Mouse (Mus musculus) right cerebral cortex, postnatal 14 days (tissue): Measurements from ENCODE around the gene Ivl.

Source experiments
- DNase-seq: peaks from one replicate; pipeline ENCODE4 v3.0.0; 2022

Ivl gene

DNA sequence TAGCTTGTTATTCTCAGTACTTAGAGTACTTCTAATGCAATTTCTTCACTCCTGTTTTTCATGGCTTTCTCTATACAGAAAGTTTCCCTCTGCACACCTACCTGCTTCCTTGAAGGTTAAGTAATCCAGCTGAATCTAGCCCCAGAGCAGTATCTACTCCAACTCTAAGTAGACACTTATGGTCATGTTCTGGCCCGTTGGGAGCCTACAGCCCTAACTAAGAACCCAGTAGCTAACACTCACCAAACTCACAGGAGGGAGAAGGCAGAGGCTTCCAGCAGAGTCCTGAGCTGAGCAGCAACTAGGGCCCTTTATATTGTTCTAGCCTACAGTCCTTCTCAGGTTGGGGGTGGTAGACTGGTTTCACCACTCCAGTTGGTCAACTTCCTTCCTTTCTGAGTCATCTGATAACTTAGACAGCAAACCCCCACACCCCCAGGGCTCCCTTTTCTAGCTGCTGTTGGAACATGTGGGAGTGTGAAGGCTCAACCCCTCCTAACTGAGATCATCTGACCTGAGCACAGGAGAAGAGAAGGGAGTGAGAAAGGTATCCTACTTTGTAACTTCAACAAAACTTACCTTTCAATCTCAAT, at the start of gene Ivl:
Ivl (minus strand) TSS at position 287 of the 593 bp plus-strand sequence.
- DNase-seq, result no peak

DNA sequence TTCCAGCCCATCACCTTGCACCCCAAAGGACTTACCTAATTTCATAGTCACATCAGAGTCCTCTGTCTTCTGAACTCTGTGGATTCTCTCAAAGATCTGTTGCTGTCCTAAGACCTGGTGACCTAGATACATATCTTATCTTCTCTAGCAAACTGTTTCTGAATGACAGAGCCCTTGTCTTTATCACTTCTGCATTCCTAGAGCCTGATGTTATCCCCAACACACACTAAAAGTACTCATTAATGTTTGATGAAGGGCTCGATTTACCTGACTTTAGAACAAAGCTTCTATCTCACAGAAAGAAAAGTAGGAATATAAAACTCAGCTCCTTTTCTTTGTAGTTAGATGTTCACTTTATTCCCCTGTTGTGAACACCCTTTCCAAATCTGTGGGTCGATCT, 48.0 kb upstream of the Ivl start, which contains the start of gene Lce6a:
Lce6a (minus strand) TSS at position 101 of the 400 bp plus-strand sequence.
- DNase-seq, result no peak

DNA sequence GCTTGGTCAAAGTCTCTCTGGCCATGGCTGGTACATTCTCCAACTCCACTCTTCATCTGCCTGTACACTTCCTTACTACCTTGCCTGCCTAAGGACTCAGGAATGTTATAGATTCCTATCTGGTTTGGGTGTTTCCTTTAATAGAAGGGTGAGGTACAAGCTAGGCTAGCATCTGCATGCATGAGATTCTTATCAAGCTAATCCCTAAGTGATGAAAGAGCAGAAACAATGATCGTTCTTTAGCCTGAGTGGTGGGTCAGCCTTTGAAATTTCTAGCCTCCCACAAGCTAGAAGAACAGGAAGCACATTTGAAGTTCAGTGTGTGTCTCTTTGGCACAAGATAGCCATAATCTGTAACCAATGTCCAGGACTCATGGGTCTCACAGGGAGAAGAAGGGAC, 36.3 kb upstream of the Ivl start:
- no peak for DNase-seq

DNA sequence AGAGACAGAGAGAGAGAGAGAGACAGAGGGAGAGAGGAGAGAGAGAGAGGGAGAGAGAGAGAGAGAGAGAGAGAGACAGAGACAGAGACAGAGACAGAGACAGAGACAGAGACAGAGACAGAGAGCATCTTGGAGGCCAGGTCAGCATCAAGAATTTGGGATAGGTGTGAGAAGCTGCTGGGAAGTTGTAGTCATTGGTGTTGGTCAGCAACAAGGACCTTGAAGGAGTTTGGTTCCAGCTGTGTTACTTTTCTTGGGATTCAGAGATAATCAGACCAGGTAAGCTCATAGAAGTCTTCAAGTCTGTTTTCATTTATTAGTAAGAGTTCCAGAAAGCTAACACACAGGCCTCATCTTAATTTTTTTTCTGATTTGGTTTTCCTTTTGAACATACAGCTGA, 33.9 kb upstream of the Ivl start, which contains the start of gene 2210017I01Rik:
2210017I01Rik (minus strand) TSS at position 101 of the 400 bp plus-strand sequence.
- DNase-seq, result no peak

DNA sequence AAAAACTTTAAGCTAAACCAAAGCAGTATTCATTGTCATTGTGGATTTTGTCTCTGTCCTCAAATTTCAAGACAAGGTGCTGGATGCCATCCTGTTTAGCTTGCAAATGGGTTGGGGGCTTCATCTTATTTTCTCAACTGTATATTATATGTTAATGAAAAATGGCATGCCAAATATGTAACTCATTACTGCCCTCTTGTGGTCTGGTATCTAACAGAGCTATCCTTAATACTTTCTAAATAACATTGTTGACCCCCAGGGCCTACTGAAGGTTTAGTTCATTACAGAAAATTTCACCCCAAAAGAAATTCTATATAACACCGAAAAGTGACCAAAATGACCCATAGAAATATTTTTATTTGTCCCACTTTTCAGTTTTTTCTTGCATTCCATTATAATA, 28.6 kb upstream of the Ivl start:
- no peak for DNase-seq

DNA sequence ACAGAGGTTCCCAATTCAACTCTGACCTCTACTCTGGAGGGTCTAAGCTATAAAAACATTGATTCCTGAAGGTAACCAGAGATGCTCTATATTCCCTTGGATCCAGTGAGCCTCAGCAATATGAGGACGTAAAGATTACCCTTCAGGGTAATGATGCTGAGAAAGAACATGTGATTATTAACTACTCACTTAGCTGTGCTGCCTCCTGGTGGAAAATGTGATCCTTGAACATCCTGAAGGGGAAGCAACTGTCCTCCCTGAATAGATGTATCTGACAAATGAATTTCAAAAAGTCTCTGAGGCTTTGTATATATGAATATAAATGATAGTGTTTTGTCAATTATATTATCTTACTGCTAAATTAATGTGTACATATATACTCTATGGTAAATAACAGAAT, 26.9 kb upstream of the Ivl start:
- DNase-seq, result no peak

DNA sequence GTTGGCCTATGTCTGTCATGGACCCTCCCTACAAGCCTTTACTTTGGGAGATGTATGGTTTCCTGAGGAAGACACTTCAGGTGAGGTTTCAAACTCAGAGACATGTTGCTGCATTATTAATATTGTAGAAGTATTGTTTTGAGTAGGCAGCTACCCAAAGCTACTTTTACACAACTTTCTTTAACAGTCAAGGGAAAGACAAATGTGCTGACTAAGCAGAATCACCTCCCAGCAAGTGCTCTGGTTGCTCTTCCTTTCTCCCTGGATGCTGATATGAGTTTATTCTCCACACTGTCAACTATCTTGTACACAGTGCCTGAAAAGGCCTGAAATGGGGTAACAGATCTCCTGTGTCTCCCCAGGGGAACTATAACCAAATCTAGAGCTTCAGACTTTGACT, 26.4 kb upstream of the Ivl start:
- DNase-seq, result no peak

DNA sequence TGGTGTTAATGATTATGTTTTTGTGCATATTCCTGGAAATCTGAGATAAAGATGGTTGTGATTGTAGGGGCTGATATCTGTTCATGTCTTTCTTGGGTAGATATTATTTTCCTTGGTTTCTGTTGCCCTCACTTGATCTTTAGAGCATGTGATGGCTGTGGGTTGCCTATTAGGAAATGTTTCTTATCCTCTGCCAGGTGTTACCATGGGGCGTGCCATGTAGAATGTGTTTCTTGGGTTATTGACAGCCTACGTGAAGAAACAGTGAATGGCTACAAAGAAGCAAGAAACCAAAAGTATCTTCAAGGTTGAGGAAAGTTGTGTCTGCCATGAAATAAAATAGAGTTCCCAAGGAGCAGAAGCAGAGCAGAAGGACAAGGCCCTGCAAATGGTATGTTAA, 24.9 kb upstream of the Ivl start:
- no peak for DNase-seq

DNA sequence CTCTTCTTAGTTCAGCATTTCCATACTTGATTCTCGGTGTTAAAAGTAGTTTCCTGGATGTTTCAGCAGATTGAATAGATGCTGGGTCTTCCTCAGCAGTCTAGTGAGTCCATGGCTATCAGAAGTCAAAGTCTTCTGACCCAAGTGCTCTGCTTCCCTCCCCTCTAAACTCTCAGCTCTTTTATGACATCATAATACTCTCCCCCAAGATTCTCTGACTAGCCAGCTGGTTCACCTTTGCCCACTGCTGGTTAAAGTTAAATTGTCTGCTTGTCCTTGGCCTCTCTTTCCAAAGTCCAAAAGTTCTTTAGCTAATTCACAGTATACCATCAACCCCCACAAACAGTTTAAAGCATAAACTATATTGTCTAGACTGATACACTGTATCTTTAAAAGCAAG, 15.3 kb upstream of the Ivl start, which contains the start of gene Smcp:
Smcp (minus strand) TSS at position 140 of the 400 bp plus-strand sequence.
- DNase-seq, result no peak

DNA sequence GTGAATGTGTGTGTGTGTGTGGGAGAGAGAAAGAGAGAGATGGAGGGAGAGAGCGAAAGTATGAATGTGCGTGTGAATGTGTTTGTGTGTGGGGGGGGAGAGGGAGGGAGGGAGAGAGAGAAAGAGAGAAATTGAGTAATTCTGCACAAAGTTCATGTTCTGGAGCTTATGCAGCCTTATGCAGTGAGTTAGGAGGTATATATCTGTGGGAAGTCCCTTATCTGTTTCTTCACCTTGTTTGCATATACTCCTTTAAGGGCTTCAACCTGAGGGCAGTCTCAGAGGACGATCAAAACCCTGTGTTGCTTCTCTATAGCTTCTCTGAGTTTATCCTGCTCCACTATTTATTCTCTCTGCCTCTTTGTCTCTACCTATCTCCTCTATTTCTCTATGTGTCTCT, 13.7 kb upstream of the Ivl start:
- no peak for DNase-seq

DNA sequence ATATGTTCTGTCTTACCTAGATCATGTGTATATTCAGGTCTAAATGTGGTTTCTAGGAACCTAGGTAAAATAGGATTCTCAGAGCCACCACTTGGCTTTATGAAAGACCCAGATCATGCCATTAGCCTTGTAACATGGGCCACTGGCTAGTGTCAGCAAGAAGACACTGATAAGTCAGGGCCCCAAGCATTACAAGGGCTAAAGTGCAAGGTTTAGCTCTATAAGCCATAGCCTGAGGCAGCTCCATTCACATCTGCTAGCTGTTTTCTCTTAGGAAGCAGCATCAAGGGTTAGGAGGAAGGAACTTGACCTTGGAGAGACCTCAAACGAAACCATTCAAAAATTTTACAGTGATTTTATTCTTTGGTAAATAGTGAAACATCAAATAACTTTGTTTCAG, 11.5 kb upstream of the Ivl start:
- no peak for DNase-seq

DNA sequence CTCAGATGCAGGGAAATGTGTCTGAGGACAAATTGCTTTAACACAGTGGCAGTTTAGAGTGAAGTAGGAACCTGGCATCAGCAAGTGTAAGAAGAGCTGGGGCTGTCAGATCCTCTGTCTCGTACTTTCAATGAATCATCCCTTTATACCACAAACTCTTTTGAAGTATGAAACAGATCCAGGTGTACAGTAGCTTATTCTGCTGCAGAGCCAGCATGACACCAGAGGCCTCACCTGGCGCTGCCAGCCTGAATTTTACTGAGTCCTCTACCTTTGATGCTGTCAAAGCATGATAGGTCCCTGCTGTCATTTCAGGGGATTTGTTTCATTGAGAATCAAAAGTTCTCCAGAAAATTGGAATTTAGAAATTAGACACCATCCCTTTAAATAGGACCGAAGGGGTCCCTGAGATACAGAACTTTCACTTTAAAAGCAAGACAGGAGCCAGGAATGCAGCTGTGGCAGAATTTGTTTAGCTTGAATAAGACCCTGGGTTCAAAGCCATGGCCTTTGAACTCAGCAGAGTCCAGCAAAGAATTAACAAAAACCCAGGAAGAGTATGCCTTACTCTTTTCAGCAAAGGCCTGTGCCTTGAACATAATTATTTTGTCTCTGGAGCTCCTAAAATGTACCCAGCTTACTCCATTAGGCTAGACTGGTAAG, 9.8 kb upstream of the Ivl start:
- DNase-seq, result no peak

DNA sequence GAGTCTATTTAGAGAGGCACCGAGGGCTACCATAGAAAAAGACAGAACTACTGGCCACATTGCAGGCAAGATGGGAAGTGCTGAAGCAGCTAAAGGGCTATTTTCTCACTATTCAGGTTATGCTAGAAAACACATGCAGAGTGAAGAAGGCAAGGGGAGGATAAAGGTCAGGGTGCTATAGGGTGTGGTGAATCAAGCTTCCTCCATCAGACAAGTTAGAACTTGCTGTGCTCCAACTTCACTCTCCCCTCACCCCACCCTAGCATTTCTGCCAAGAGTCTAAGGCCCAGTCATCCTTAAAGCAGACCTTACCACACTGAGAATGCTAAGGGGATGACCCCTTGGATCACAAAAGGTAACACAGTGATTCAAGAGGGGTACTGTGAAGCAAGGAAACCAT, 6.0 kb upstream of the Ivl start:
- no peak for DNase-seq

DNA sequence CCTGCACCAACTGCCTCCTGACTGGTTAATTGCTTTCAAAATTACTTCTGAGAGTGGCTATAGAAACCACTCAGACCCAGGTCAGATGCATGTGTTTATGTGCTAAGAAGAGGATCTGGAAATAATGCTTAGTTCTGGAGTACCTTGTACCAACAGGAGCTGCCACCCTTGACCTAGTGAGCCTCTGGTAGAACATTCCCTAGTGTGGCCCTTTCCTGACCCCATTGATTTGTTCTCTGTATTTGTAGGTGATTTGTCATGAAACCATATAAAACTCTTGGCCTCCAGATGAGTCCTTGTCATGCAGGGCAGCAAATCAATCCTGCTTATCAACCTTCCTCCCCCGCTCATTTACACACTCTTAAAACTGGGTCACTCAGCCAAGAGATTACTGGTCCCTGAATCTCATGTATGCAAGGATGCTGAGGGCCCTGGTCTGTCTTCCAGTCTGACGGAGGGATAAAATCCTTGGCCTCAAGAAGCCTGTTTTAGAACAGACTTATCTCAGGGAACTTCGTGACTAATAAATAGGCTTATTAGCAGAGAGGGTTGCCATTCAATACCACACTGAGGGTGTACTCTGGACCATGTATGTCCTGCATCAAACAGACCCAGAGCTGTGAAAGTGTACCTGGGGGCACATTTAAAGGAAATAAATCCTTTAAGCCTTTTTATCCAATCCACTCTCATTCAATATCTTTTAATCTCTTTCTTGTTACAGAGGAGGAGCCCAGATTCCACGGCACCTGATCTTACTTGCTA, 5.3 kb upstream of the Ivl start:
- DNase-seq, result no peak

DNA sequence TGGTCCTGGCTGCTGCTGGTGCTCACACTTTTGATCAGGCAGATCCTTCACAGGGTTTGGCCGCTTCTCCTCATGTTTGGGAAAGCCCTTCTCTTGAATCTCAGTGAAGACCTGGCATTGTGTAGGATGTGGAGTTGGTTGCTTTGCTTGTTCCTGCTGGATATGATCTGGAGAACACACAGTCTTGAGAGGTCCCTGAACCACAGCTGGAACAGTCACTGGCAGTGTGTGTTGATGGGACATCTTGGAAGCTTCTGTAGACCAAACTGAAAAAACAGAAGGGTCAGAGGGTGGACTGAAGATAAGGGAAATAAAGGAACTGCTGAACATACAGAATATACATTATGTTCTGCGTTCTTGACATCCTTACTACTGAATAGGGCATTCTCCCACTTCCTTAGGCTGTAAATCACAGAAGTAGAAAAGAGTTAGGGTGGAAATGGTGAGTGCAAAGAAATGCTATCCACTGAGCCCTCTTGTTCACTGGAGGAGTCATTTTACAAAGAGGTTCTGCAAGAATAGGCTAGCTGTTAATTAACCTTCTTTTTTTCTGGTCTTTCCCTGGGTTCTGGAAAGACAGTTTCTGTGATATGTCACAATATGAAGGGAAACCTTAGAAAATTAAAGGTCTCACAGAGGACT, 900 bp downstream of the Ivl start:
- DNase-seq, result no peak

DNA sequence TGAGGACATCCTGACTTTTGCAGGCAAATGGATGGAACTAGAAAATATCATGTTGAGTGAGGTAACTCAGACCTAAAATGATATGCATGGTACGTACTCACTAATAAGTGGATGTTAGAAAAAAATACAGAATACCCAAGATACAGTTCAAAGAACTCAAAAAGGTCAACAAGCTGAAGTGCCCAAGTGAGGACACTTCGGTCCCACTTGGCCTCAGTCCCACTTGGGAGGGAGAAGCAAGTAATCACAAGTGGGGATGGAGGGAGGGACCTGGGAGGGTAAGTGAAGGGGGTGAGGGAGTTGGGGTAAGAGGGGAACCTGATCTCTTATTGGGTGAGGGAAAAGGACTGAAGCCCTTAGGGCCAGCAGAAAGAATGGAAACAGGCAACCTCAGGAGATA, 4.8 kb downstream of the Ivl start:
- no peak for DNase-seq

DNA sequence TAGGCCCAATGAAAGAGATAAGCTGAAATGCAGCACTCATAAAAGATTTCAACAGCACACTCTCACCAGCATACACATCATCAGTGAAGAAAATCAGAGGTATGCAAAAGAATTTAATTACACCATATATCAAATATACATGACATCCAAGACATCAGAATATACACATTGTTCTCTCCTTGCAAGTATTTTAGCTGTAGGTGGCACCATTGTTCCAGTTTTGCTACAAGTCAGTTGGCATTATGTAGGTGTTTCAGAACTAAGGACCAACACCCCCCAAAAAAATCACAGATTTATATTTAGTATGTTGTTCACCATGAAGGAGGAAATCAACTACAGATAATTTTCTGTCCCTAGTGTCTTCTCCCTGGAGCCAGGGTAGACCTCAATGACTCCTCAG, 8.1 kb downstream of the Ivl start:
- no peak for DNase-seq

DNA sequence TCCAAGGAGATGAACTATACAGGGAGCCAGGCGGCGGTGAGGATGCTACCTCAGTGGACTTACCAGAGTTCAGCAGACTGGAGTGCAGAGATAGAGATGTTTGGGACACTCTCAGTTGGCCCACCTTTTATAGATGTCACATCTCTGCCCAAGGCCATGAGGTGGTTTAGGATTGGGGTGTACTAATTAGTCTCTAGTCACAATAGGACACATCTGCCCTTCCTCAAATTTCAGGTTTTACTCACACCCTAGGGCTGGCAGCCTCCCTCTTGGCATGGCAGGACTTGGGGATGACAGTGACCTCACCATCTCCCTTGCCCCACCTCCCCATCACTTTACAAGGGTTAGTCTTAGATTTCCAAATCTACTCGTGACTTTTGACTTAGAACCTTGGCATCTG, 39.1 kb downstream of the Ivl start, which contains the start of gene 2310046K23Rik:
2310046K23Rik (minus strand) TSS at position 101 of the 400 bp plus-strand sequence.
- DNase-seq, result no peak
